12 mouse cellular contexts compared by ENCODE assay signal in genomic region chr4:41055111-41055510, GRCm38 (mm10). TPM values are rescaled to one million over a fixed set of nuclear protein-coding genes. Genes with fewer than 3 reads are reported as not detected.
DNase-seq lines count a peak whose midpoint lies in the region; ATAC-seq and TF ChIP-seq lines count a peak whose summit lies in the region.
"Had no signal": no experiment of that assay in that cellular context is flagged by ENCODE, and none has a peak within 500 bp of the region (broad histone marks: within the 10 kb centered on the region; RNA-seq: fewer than 3 reads in every experiment).

No protein-coding gene starts in this region.

- peak overlapping the region; percentile 54 for H3K4me2 ChIP-seq in heart, postnatal 0 days (ENCODE audit: low read depth, low read length)
- H3K4me2 ChIP-seq in lung, embryonic 14.5 days, result peak overlapping the region; percentile 44

- TF ChIP-seq CTCF in heart, adult 2 months (IDR thresholded peaks at IDR 0.05), result no peak
- no peak for TF ChIP-seq CTCF in heart, postnatal 0 days (IDR thresholded peaks at IDR 0.05; ENCODE audit: low read depth)
- TF ChIP-seq CTCF in lung, embryonic 14.5 days (IDR thresholded peaks at IDR 0.05; ENCODE audit: low read depth), result no peak

- no peaks in the 10 kb centered on the region for H3K27me3 ChIP-seq in heart, adult 2 months (ENCODE audit: control insufficient read depth, insufficient read depth, low read length)
- no peaks in the 10 kb centered on the region for H3K27me3 ChIP-seq in heart, postnatal 0 days (ENCODE audit: control insufficient read depth, insufficient read depth, low read length)
- no peaks in the 10 kb centered on the region for H3K27me3 ChIP-seq in lung, embryonic 14.5 days (ENCODE audit: insufficient read depth, low read length)

- H3K9ac ChIP-seq in heart, adult 2 months (ENCODE audit: low read depth, low read length), result peak overlapping the region; percentile 22
- peak overlapping the region; percentile 38; the same call in 1 of the 2 replicates for H3K9ac ChIP-seq in heart, postnatal 0 days (replicated peaks; ENCODE audit: low read depth, low read length)
- H3K9ac ChIP-seq in lung, embryonic 14.5 days, result no peak overlapping the region; the same call in 1 of the 2 replicates
- H3K9ac ChIP-seq: forebrain, postnatal 0 days had no signal

- intact Hi-C loops in heart, adult 2 months (cut with DNase I), result loop anchor here (5.0 kb wide), 1 partner anchor 33 kb away; no protein-coding TSS in a partner anchor
- intact Hi-C loops in gastrocnemius, postnatal 36 days (cut with DNase I), result no loop called here

- no peaks in the 10 kb centered on the region for H3K36me3 ChIP-seq in heart, adult 2 months (ENCODE audit: control insufficient read depth, insufficient read depth, low read length)
- no peaks in the 10 kb centered on the region for H3K36me3 ChIP-seq in heart, postnatal 0 days (replicated peaks; ENCODE audit: control insufficient read depth, insufficient read depth, low read length)
- H3K36me3 ChIP-seq in lung, embryonic 14.5 days (ENCODE audit: insufficient read depth), result no peaks in the 10 kb centered on the region

- ATAC-seq in heart, postnatal 0 days (ENCODE audit: insufficient read depth, low read depth), result peak; percentile 64
- ATAC-seq in lung, embryonic 14.5 days (ENCODE audit: insufficient read depth), result peak; percentile 71
- ATAC-seq: forebrain, postnatal 0 days had no signal

- peak overlapping the region; percentile 58 for H3K27ac ChIP-seq in heart, adult 2 months
- peak overlapping the region; percentile 65 for H3K27ac ChIP-seq in heart, postnatal 0 days (ENCODE audit: low read depth)
- peak overlapping the region; percentile 65; the same call in 1 of the 2 replicates for H3K27ac ChIP-seq in lung, embryonic 14.5 days (ENCODE audit: low read depth)

- 35% methylated on average over 13 of the region's 13 CpGs for WGBS in heart, adult 2 months
- WGBS in heart, postnatal 0 days, result 13% methylated on average over 13 of the region's 13 CpGs
- WGBS in lung, embryonic 14.5 days, result 24% methylated on average over 13 of the region's 13 CpGs

- no peak for TF ChIP-seq POLR2A in heart, adult 2 months (IDR thresholded peaks at IDR 0.05; ENCODE audit: insufficient read depth, low read depth, low read length)

- H3K4me1 ChIP-seq in heart, adult 2 months (ENCODE audit: control insufficient read depth, insufficient read depth, low read length), result peaks cover 3% of the 10 kb centered on the region
- peaks cover 15% of the 10 kb centered on the region for H3K4me1 ChIP-seq in heart, postnatal 0 days (ENCODE audit: control insufficient read depth, insufficient read depth)
- H3K4me1 ChIP-seq in lung, embryonic 14.5 days (ENCODE audit: insufficient read depth), result peaks cover 8% of the 10 kb centered on the region; the same call in 1 of the 2 replicates

- no peaks in the 10 kb centered on the region for H3K79me2 ChIP-seq in heart, adult 2 months (replicated peaks; ENCODE audit: control insufficient read depth, insufficient read depth, low read length)

- DNase-seq in heart, adult 2 months, result no peak
- DNase-seq in heart, adult 9 months (ENCODE audit: low spot score in 2 of 2), result no peak
- peak; percentile 44 for DNase-seq in ES-CJ7 (ENCODE audit: low read depth, low spot score)
- peak; percentile 21 for DNase-seq in heart, postnatal 0 days (ENCODE audit: low spot score)
- peak; percentile 82 for DNase-seq in lung, embryonic 14.5 days
- DNase-seq in left cerebral cortex, adult 18-20 months (ENCODE audit: low spot score in 2 of 2), result no peak
- DNase-seq in cerebellum, adult 11 months, result no peak
- DNase-seq in gastrocnemius, postnatal 36 days, result no peak
- DNase-seq: cerebellum, adult 9-11 months; forebrain, postnatal 0 days; thymus, postnatal 36 days had no signal

- no peaks in the 10 kb centered on the region for H3K9me3 ChIP-seq in heart, postnatal 0 days (replicated peaks; ENCODE audit: control insufficient read depth, low read length)
- H3K9me3 ChIP-seq in lung, embryonic 14.5 days (ENCODE audit: low read depth, low read length), result no peaks in the 10 kb centered on the region

- no peak overlapping the region; the same call in 1 of the 2 replicates for H3K4me3 ChIP-seq in heart, adult 2 months
- peak overlapping the region; percentile 12; the same call in 1 of the 2 replicates for H3K4me3 ChIP-seq in heart, postnatal 0 days (ENCODE audit: low read depth, low read length)
- H3K4me3 ChIP-seq in lung, embryonic 14.5 days (ENCODE audit: low read depth, low read length), result no peak overlapping the region

- no peak for TF ChIP-seq EP300 in heart, adult 2 months (IDR thresholded peaks at IDR 0.05; ENCODE audit: insufficient read depth, low read depth, low read length)
- TF ChIP-seq EP300 in heart, postnatal 0 days (IDR thresholded peaks at IDR 0.05; ENCODE audit: low read depth), result no peak

RNA-seq across cellular contexts. Expression of gene Aqp7, which starts 7.2 kb away (rescaled TPM):
- 10 to 100 TPM; 21.6 to 33.0 TPM for total RNA-seq in heart, adult 2 months (2021)
- polyA plus RNA-seq in heart, adult 2 months (2012; rRNA removed), result 32.7 and 53.4 TPM in 2 replicates
- 8.9 and 20.6 TPM in 2 replicates for total RNA-seq in heart, postnatal 0 days (2014; rRNA removed; ENCODE audit: low replicate concordance)
- 10.0 and 10.8 TPM in 2 replicates for polyA plus RNA-seq in heart, postnatal 0 days (2015; fragmentation: Nextera tagmentation; extraction: Ambion mirVana)
- polyA plus RNA-seq in lung, embryonic 14.5 days (2014; fragmentation: Nextera tagmentation; extraction: Ambion mirVana), result not detected in 2 replicates
- not detected for total RNA-seq in left cerebral cortex, adult 18-20 months (2021)
- total RNA-seq in gastrocnemius, postnatal 36 days (2021), result 10 to 100 TPM; 10.5 to 10.8 TPM
- total RNA-seq: forebrain, postnatal 0 days had no signal
- polyA plus RNA-seq: forebrain, postnatal 0 days; neural tube, embryonic 11.5 days had no signal

RNA-seq across cellular contexts. Expression of gene Aqp3, which starts 42.9 kb away (rescaled TPM):
- total RNA-seq in heart, adult 2 months (2021), result not detected
- 0.20 and 4.2 TPM in 2 replicates for polyA plus RNA-seq in heart, adult 2 months (2012; rRNA removed)
- 0.54 and 6.3 TPM in 2 replicates for total RNA-seq in heart, postnatal 0 days (2014; rRNA removed; ENCODE audit: low replicate concordance)
- 0.19 and 0.36 TPM in 2 replicates for polyA plus RNA-seq in heart, postnatal 0 days (2015; fragmentation: Nextera tagmentation; extraction: Ambion mirVana)
- polyA plus RNA-seq in lung, embryonic 14.5 days (2014; fragmentation: Nextera tagmentation; extraction: Ambion mirVana), result 0.24 and 0.51 TPM in 2 replicates
- total RNA-seq in left cerebral cortex, adult 18-20 months (2021), result not detected
- total RNA-seq in gastrocnemius, postnatal 36 days (2021), result not detected
- total RNA-seq: forebrain, postnatal 0 days had no signal

Comparison
In these comparisons a context has a peak if more than half of its experiments do, and no peak if none do; other contexts are left out.
1. DNase-seq: peak in ES-CJ7 (single experiment), heart, postnatal 0 days (single experiment) and lung, embryonic 14.5 days (single experiment); none in heart, adult 2 months (0 of 2), heart, adult 9 months (0 of 2), left cerebral cortex, adult 18-20 months (0 of 2), cerebellum, adult 11 months (single experiment) and gastrocnemius, postnatal 36 days (0 of 2).
2. Peak in every context shown above with its lines, with median percentiles within 50 percentile points of each other: H3K27ac ChIP-seq.